Mouse (Mus musculus) stomach, postnatal 0 days (tissue): ENCODE data around the gene Prdm11.

Experiments
- CTCF ChIP-seq: IDR thresholded peaks from 2 replicates; pipeline ENCODE4 v1.5.1; 2016; ENCODE audit warnings: antibody characterized with exemption, low read depth, mild to moderate bottlenecking, moderate library complexity
- EP300 ChIP-seq: optimal IDR thresholded peaks from 2 replicates; pipeline ENCODE3; 2016; ENCODE audit warnings: antibody characterized with exemption

- peak; percentile 17; the same call in 1 of the 2 replicates for TF ChIP-seq CTCF
- no peak for TF ChIP-seq EP300
Measured at GRCm38 (mm10) chr2:92945824-92946598, 100.0 kb downstream of the Prdm11 start.
